Mouse (Mus musculus): Measurements from ENCODE around the gene Adcy4. TPM values are rescaled to one million over a fixed set of nuclear protein-coding genes. Genes with fewer than 3 reads are reported as not detected.
"Not testable (repeated sequence)": the region's sequence is repeated elsewhere in the genome, so short reads cannot be mapped to it uniquely, and the experiment has no call there.

The Adcy4 gene
- total and polyA plus RNA-seq, 3 experiments = 16.1 to 40.0 (median 20.3) TPM

DNA sequence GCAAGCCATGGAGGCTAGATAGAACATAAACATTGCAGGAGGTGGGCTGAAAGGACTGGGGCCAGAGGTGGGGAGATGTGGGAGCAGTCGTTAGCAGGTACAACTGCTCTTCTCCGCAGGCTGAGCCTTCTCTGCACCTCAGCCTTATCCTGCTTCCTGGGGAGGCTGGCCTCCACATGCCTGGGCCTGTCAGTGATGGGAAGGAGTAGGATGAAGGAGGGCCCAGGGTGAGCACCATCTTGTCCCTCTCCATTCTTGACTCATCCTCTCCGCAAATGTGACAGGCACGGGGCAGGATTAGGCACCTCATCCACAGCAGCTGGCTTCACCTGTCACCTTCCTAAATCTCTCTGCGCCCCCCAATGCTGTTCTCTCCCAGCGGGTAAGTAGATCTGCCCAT, 22.7 kb downstream of the Adcy4 start, which contains the start of gene Ltb4r2:
Gene Ltb4r2 (plus strand): TSS at position 266 of the 400 bp plus-strand sequence.
- no peak for TF ChIP-seq CTCF (IDR thresholded peaks at IDR 0.05)
- TF ChIP-seq EP300 (IDR thresholded peaks at IDR 0.05; ENCODE audit: insufficient read depth, low read depth, low read length) = no peak
- no peak for TF ChIP-seq POLR2A (IDR thresholded peaks at IDR 0.05; ENCODE audit: insufficient read depth, low read depth, low read length)
- intact Hi-C loops (cut with DNase I) = no loop called here
- H3K27ac ChIP-seq = peak within 1 kb of the TSS; percentile 55

DNA sequence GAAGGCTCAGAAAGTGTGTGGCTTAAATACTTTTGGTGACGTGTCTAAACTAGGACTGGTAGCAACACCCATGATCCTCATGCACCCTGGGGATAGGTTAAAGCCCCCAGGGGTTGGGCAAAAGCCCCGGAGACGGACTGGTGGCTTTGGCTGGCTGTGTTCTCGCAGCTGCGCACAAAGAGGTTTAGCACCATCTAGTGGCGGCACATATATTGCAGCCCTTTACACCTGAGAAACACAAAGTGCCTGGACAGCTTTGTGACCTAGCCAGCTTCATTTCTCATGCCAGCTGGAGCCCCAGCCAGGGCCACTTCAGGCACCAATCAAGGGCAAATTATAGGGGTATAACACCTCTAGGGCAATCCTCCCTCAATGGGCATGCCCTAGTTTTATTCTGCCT, 23.7 kb downstream of the Adcy4 start:
- H3K79me2 ChIP-seq (replicated peaks; ENCODE audit: control insufficient read depth, insufficient read depth, low read length); intact Hi-C loops (cut with DNase I); H3K9ac ChIP-seq (ENCODE audit: low read depth, low read length); H3K27me3 ChIP-seq (ENCODE audit: control insufficient read depth, insufficient read depth, low read length); H3K4me1 ChIP-seq (ENCODE audit: control insufficient read depth, insufficient read depth, low read length); H3K36me3 ChIP-seq (ENCODE audit: control insufficient read depth, insufficient read depth, low read length); H3K27ac ChIP-seq: not testable (repeated sequence)
- H3K4me3 ChIP-seq = peak overlapping the region; percentile 36
- peak; percentile 82 for TF ChIP-seq CTCF (IDR thresholded peaks at IDR 0.05)
- peak; percentile 85 to 88 for DNase-seq
- WGBS = 4% methylated on average over 6 of the region's 6 CpGs

More for the DNA sequence above, 22.7 kb downstream of the Adcy4 start, which contains the start of gene Ltb4r2:
- Histone ChIP-seq H3K4me1 (ENCODE audit: control insufficient read depth, insufficient read depth, low read length) (peaks cover 9% of the 10 kb centered on the region), H3K79me2 (replicated peaks; ENCODE audit: control insufficient read depth, insufficient read depth, low read length) (no peaks in the 10 kb centered on the region), H3K4me3 (peak within 1 kb of the TSS; percentile 65), H3K27me3 (ENCODE audit: control insufficient read depth, insufficient read depth, low read length) (0 out of 2 replicates have a peak, but pooled peaks cover 2% of the 10 kb centered on the region), H3K36me3 (ENCODE audit: control insufficient read depth, insufficient read depth, low read length) (no peaks in the 10 kb centered on the region), H3K9ac (ENCODE audit: low read depth, low read length) (peak within 1 kb of the TSS; percentile 97)
- no peak for DNase-seq
- WGBS = 91% methylated on average over 6 of the region's 6 CpGs

DNA sequence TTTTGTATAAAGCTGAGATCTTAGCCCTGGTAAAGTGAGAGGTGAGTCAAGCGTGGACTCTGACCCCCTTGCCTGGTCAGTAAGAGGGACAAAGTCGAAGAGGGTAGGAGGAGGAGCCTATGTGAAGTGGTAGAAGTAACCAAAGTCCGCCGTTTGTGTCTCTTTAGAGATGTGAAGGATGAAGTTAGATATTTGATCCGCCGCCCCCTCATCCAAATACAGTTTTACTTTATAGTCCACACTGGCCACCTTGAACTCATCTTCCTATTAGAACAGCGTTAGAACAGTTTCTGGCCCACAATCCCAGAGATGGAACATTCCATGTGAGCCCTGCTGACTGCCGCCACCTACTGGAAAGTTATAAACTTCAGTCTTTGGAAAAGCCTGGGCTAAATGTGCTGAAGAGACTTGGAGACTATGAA, 25.5 kb downstream of the Adcy4 start, which contains the start of gene Cideb:
Gene Cideb (minus strand): TSS at position 96 of the 422 bp plus-strand sequence.
- no peaks in the 10 kb centered on the region for H3K36me3 ChIP-seq (ENCODE audit: control insufficient read depth, insufficient read depth, low read length)
- H3K4me3 ChIP-seq = no peak within 1 kb of the TSS
- H3K27ac ChIP-seq = no peak within 1 kb of the TSS
- peak in 1 of 2 experiments; percentile 36 for DNase-seq
- 17% methylated on average over 8 of the region's 8 CpGs for WGBS
- peaks cover 7% of the 10 kb centered on the region for H3K4me1 ChIP-seq (ENCODE audit: control insufficient read depth, insufficient read depth, low read length)
- peak; percentile 83 for TF ChIP-seq CTCF (IDR thresholded peaks at IDR 0.05)
- TF ChIP-seq EP300 (IDR thresholded peaks at IDR 0.05; ENCODE audit: insufficient read depth, low read depth, low read length) = no peak
- no peak within 1 kb of the TSS for H3K9ac ChIP-seq (ENCODE audit: low read depth, low read length)
- 0 out of 2 replicates have a peak, but pooled peaks cover 2% of the 10 kb centered on the region for H3K27me3 ChIP-seq (ENCODE audit: control insufficient read depth, insufficient read depth, low read length)
- intact Hi-C loops (cut with DNase I) = no loop called here
- H3K79me2 ChIP-seq (replicated peaks; ENCODE audit: control insufficient read depth, insufficient read depth, low read length) = no peaks in the 10 kb centered on the region

GRCm38 (mm10) chr14:55757566-55757965, 26.3 kb downstream of the Adcy4 start:
- H3K4me1 ChIP-seq (ENCODE audit: control insufficient read depth, insufficient read depth, low read length) = peaks cover 3% of the 10 kb centered on the region
- no peak overlapping the region for H3K4me3 ChIP-seq
- H3K27me3 ChIP-seq (ENCODE audit: control insufficient read depth, insufficient read depth, low read length) = 0 out of 2 replicates have a peak, but pooled peaks cover 2% of the 10 kb centered on the region
- DNase-seq = no peak
- intact Hi-C loops (cut with DNase I) = no loop called here
- no peak for TF ChIP-seq POLR2A (IDR thresholded peaks at IDR 0.05; ENCODE audit: insufficient read depth, low read depth, low read length)
- TF ChIP-seq CTCF (IDR thresholded peaks at IDR 0.05) = no peak
- no peak for TF ChIP-seq EP300 (IDR thresholded peaks at IDR 0.05; ENCODE audit: insufficient read depth, low read depth, low read length)
- no peak overlapping the region for H3K9ac ChIP-seq (ENCODE audit: low read depth, low read length)
- H3K27ac ChIP-seq = no peak overlapping the region
- 17% methylated on average over 6 of the region's 6 CpGs for WGBS
- no peaks in the 10 kb centered on the region for H3K79me2 ChIP-seq (replicated peaks; ENCODE audit: control insufficient read depth, insufficient read depth, low read length)
- H3K36me3 ChIP-seq (ENCODE audit: control insufficient read depth, insufficient read depth, low read length) = no peaks in the 10 kb centered on the region

DNA sequence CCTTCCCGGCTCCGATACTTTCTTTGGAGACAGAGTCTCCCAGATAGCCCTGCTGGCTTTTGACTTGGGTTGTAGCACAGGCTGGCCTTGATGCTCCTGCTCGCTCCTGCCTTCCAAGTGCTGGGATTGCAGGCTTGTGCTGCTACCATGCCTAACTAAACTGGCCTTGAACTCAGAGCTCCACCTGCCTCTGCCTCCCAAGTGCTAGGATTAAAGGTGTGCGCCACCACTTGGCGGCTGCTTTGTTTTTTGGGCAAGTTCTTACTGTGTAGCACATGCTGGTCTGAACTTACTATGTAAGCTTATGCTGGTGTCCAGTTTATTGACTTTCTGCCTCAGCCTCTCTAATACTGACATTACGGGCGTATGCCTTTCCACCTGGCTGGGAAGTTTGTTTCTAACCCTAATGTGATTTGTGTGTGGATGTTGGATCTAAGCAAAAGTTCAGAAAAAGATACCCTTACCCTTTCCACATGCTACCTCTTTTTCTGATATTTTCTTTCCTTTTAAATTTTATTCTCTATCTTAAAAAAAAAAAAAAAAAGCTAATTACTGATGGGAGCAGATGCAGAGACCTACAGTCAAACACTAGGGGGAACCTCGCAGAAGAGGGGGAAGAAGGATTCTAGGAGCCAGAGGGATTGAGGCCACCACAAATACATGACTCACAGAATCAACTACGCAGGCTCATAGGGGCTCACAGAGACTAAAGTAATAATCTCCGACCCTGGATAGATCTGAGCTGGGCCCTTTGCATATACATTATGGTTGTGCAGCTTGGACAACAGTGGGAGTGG, 36.6 kb downstream of the Adcy4 start:
- no peaks in the 10 kb centered on the region for H3K36me3 ChIP-seq (ENCODE audit: control insufficient read depth, insufficient read depth, low read length)
- TF ChIP-seq EP300 (IDR thresholded peaks at IDR 0.05; ENCODE audit: insufficient read depth, low read depth, low read length) = no peak
- TF ChIP-seq POLR2A (IDR thresholded peaks at IDR 0.05; ENCODE audit: insufficient read depth, low read depth, low read length) = no peak
- no peak for TF ChIP-seq CTCF (IDR thresholded peaks at IDR 0.05)
- DNase-seq = no peak
- no peak overlapping the region for H3K9ac ChIP-seq (ENCODE audit: low read depth, low read length)
- WGBS = 80% methylated on average over 10 of the region's 10 CpGs
- no peaks in the 10 kb centered on the region for H3K27me3 ChIP-seq (ENCODE audit: control insufficient read depth, insufficient read depth, low read length)
- peaks cover 4% of the 10 kb centered on the region for H3K4me1 ChIP-seq (ENCODE audit: control insufficient read depth, insufficient read depth, low read length)
- H3K79me2 ChIP-seq (replicated peaks; ENCODE audit: control insufficient read depth, insufficient read depth, low read length) = no peaks in the 10 kb centered on the region
- H3K27ac ChIP-seq = no peak overlapping the region
- intact Hi-C loops (cut with DNase I) = no loop called here
- H3K4me3 ChIP-seq = no peak overlapping the region

GRCm38 (mm10) chr14:55745861-55746237, 38.0 kb downstream of the Adcy4 start:
- Histone ChIP-seq H3K9ac (ENCODE audit: low read depth, low read length) (peak overlapping the region; percentile 82), H3K4me3 (peak overlapping the region; percentile 89), H3K36me3 (ENCODE audit: control insufficient read depth, insufficient read depth, low read length) (no peaks in the 10 kb centered on the region), H3K79me2 (replicated peaks; ENCODE audit: control insufficient read depth, insufficient read depth, low read length) (no peaks in the 10 kb centered on the region), H3K27ac (peak overlapping the region; percentile 85), H3K4me1 (ENCODE audit: control insufficient read depth, insufficient read depth, low read length) (peaks cover 4% of the 10 kb centered on the region), H3K27me3 (ENCODE audit: control insufficient read depth, insufficient read depth, low read length) (no peaks in the 10 kb centered on the region)
- intact Hi-C loops (cut with DNase I) = loop anchor here (2.0 kb wide), 1 partner anchor 117 kb away; no protein-coding TSS in a partner anchor
- TF ChIP-seq POLR2A (IDR thresholded peaks at IDR 0.05; ENCODE audit: insufficient read depth, low read depth, low read length) (no peak), EP300 (IDR thresholded peaks at IDR 0.05; ENCODE audit: insufficient read depth, low read depth, low read length) (no peak), CTCF (IDR thresholded peaks at IDR 0.05) (0 out of 2 replicates have a peak, but pooled peaks have one; percentile 0)
- no peak for DNase-seq
- under 1% methylated on average over 31 of the region's 31 CpGs for WGBS
